ENCODE assay signal across 14 mouse cellular contexts in genomic region chr10:93373954-93374689, GRCm38 (mm10).
DNase-seq lines count a peak whose midpoint lies in the region; ATAC-seq and TF ChIP-seq lines count a peak whose summit lies in the region.
"Had no signal": no experiment of that assay in that cellular context is flagged by ENCODE, and none has a peak within 500 bp of the region (broad histone marks: within the 10 kb centered on the region; RNA-seq: fewer than 3 reads in every experiment).

No protein-coding gene starts in this region.

- no peak for TF ChIP-seq POLR2A in brain, embryonic 14.5 days (IDR thresholded peaks at IDR 0.05; ENCODE audit: borderline replicate concordance, extremely low read depth, insufficient read depth, insufficient read length, poor library complexity, severe bottlenecking)

- DNase-seq in cerebellum, postnatal 10 days: peak; percentile 16 to 39
- no peak for DNase-seq in cerebellum, postnatal 25 days
- DNase-seq in kidney, adult 9 months: no peak
- peak; percentile 91 for DNase-seq in brain, embryonic 14.5 days (ENCODE audit: low read depth)
- no peak for DNase-seq in adrenal gland, postnatal 25 days
- DNase-seq in cerebellum, postnatal 4 days (ENCODE audit: low spot score in 2 of 2): no peak
- DNase-seq: cerebellum, adult 11 months; layer of hippocampus, postnatal 36 days; thymus, postnatal 25 days had no signal

- H3K4me3 ChIP-seq in kidney, embryonic 15.5 days (replicated peaks): no peak overlapping the region
- H3K4me3 ChIP-seq in forebrain, embryonic 15.5 days: no peak overlapping the region
- H3K4me3 ChIP-seq: erythroblast, embryonic 14.5 days; limb, embryonic 15.5 days had no signal

- H3K9me3 ChIP-seq in kidney, embryonic 15.5 days (replicated peaks): no peaks in the 10 kb centered on the region
- H3K9me3 ChIP-seq in forebrain, embryonic 15.5 days: no peaks in the 10 kb centered on the region
- H3K9me3 ChIP-seq: G1E; limb, embryonic 15.5 days had no signal

- no peak overlapping the region for H3K4me2 ChIP-seq in kidney, embryonic 15.5 days
- no peak overlapping the region for H3K4me2 ChIP-seq in forebrain, embryonic 15.5 days (replicated peaks)
- H3K4me2 ChIP-seq: limb, embryonic 15.5 days had no signal

- H3K4me1 ChIP-seq in kidney, embryonic 15.5 days: peaks cover 14% of the 10 kb centered on the region
- H3K4me1 ChIP-seq in forebrain, embryonic 15.5 days: peaks cover 21% of the 10 kb centered on the region
- H3K4me1 ChIP-seq: limb, embryonic 15.5 days had no signal

- ATAC-seq in kidney, embryonic 15.5 days (replicated peaks; ENCODE audit: low FRiP score): no peak
- ATAC-seq in forebrain, embryonic 15.5 days (replicated peaks): peak; percentile 94

- H3K9ac ChIP-seq in kidney, embryonic 15.5 days: no peak overlapping the region
- H3K9ac ChIP-seq in forebrain, embryonic 15.5 days (replicated peaks): no peak overlapping the region
- H3K9ac ChIP-seq: limb, embryonic 15.5 days had no signal

- WGBS in kidney, embryonic 15.5 days: 67% methylated on average over 6 of the region's 6 CpGs
- 23% methylated on average over 6 of the region's 6 CpGs for WGBS in forebrain, embryonic 15.5 days

- no peaks in the 10 kb centered on the region for H3K36me3 ChIP-seq in kidney, embryonic 15.5 days
- H3K36me3 ChIP-seq in forebrain, embryonic 15.5 days: no peaks in the 10 kb centered on the region
- H3K36me3 ChIP-seq: G1E; limb, embryonic 15.5 days had no signal

- H3K27me3 ChIP-seq in kidney, embryonic 15.5 days: no peaks in the 10 kb centered on the region
- H3K27me3 ChIP-seq in forebrain, embryonic 15.5 days: no peaks in the 10 kb centered on the region
- H3K27me3 ChIP-seq: limb, embryonic 15.5 days had no signal

- TF ChIP-seq CTCF in brain, embryonic 14.5 days (IDR thresholded peaks at IDR 0.05; ENCODE audit: borderline replicate concordance, extremely low read depth, insufficient read depth, insufficient read length): no peak

- H3K27ac ChIP-seq in kidney, embryonic 15.5 days: peak overlapping the region; percentile 67; the same call in 1 of the 2 replicates
- H3K27ac ChIP-seq in forebrain, embryonic 15.5 days (replicated peaks): peak overlapping the region; percentile 85
- H3K27ac ChIP-seq: limb, embryonic 15.5 days had no signal

Comparison
In these comparisons a context has a peak if more than half of its experiments do, and no peak if none do; other contexts are left out.
1. DNase-seq: peak in cerebellum, postnatal 10 days (2 of 2) and brain, embryonic 14.5 days (single experiment); none in cerebellum, postnatal 25 days (0 of 2), kidney, adult 9 months (single experiment), adrenal gland, postnatal 25 days (single experiment) and cerebellum, postnatal 4 days (0 of 2).